Mouse (Mus musculus) kidney, postnatal 0 days (tissue): ENCODE data around the gene Dbi. TPM values are rescaled to one million over a fixed set of nuclear protein-coding genes. Genes with fewer than 3 reads are reported as not detected.

Source experiments
- ATAC-seq: fragments of 200-750 bp; cut with Nextera tagmentation; replicated peaks from 2 replicates; pipeline ENCODE4 v1.8.0; 2017; ENCODE audit warnings: low read depth, moderate number of reproducible peaks, moderate TSS enrichment, moderate library complexity; ENCODE audit not compliant: low FRiP score
- DNase-seq: peaks from one replicate; pipeline ENCODE4 v3.0.0-alpha.2; 2016; ENCODE audit warnings: low spot score
- H3K27ac ChIP-seq: fragments of 300-500 bp; sonication (generic); 2 replicates; pipeline ENCODE4 v1.5.1; 2014; ENCODE audit warnings: mild to moderate bottlenecking
- H3K27me3 ChIP-seq: fragments of 300-500 bp; sonication (generic); 2 replicates; pipeline ENCODE4 v1.6.1; 2014; ENCODE audit warnings: low read length, mixed read lengths; ENCODE audit not compliant: insufficient read depth
- H3K36me3 ChIP-seq: fragments of 300-500 bp; sonication (generic); 2 replicates; pipeline ENCODE4 v1.6.1; 2014; ENCODE audit warnings: low read length, mixed read lengths; ENCODE audit not compliant: insufficient read depth
- H3K4me1 ChIP-seq: fragments of 300-500 bp; sonication (generic); replicated peaks from 2 replicates; pipeline ENCODE4 v1.6.1; 2014; ENCODE audit warnings: antibody characterized with exemption, low read length, mixed read lengths; ENCODE audit not compliant: insufficient read depth
- H3K4me2 ChIP-seq: fragments of 300-500 bp; sonication (generic); 2 replicates; pipeline ENCODE4 v1.6.1; 2014; ENCODE audit warnings: mild to moderate bottlenecking, low read length, moderate library complexity, mixed read lengths
- H3K4me3 ChIP-seq: fragments of 300-500 bp; sonication (generic); replicated peaks from 2 replicates; pipeline ENCODE4 v1.5.1; 2014; ENCODE audit warnings: low read depth, low read length
- H3K9ac ChIP-seq: fragments of 300-500 bp; sonication (generic); 2 replicates; pipeline ENCODE4 v1.6.1; 2014; ENCODE audit warnings: low read depth, low read length
- H3K9me3 ChIP-seq: fragments of 300-500 bp; sonication (generic); replicated peaks from 2 replicates; pipeline ENCODE4 v1.6.1; 2016; ENCODE audit warnings: low read length, inconsistent platforms, mixed read lengths
- CTCF ChIP-seq: IDR thresholded peaks from 2 replicates; pipeline ENCODE4 v1.5.1; 2016; ENCODE audit warnings: antibody characterized with exemption, low read depth, mild to moderate bottlenecking, moderate library complexity
- WGBS: fragments of 180-500 bp; shearing (Covaris S2); extraction: QIAGEN DNeasy Blood & Tissue Kit; methylation state at CpG from one replicate; pipeline ENCODE4 v1.1.7; 2014; 5-methylcytosine and 5-hydroxymethylcytosine counted together
- polyA plus RNA-seq: library from polyadenylated mRNA; unstranded; fragments of >200 nt; fragmentation: Nextera tagmentation; extraction: Ambion mirVana; gene quantifications from 2 replicates; pipeline ENCODE4 v1.2.1, GENCODE M21; 2015

The Dbi gene
- polyA plus RNA-seq, 1 experiment from 2014 or later: 1,400 TPM

- TF ChIP-seq CTCF: no peak
- 0 out of 2 replicates have a peak, but pooled peaks have one; percentile 30 for ATAC-seq
- H3K9ac ChIP-seq: no peak overlapping the region
- H3K9me3 ChIP-seq: no peaks in the 10 kb centered on the region
- WGBS: 83% methylated on average over 11 of the region's 11 CpGs
- no peak overlapping the region for H3K4me3 ChIP-seq
- H3K4me2 ChIP-seq: no peak overlapping the region
- H3K27ac ChIP-seq: no peak overlapping the region
- H3K4me1 ChIP-seq: peaks cover 14% of the 10 kb centered on the region
- H3K27me3 ChIP-seq: no peaks in the 10 kb centered on the region
- no peak for DNase-seq
- peaks cover 30% of the 10 kb centered on the region for H3K36me3 ChIP-seq
Observed at GRCm38 (mm10) chr1:120116106-120116505, 4.8 kb downstream of the Dbi start.

- H3K27me3 ChIP-seq: no peaks in the 10 kb centered on the region
- no peak overlapping the region for H3K4me3 ChIP-seq
- H3K9me3 ChIP-seq: no peaks in the 10 kb centered on the region
- H3K4me2 ChIP-seq: no peak overlapping the region
- no peak overlapping the region for H3K9ac ChIP-seq
- H3K36me3 ChIP-seq: peaks cover 30% of the 10 kb centered on the region
- no peak for DNase-seq
- H3K27ac ChIP-seq: no peak overlapping the region
- peaks cover 14% of the 10 kb centered on the region for H3K4me1 ChIP-seq
- 93% methylated on average over 9 of the region's 9 CpGs for WGBS
- ATAC-seq: no peak
- no peak for TF ChIP-seq CTCF
Observed at GRCm38 (mm10) chr1:120115671-120116081, 5.2 kb downstream of the Dbi start.

GRCm38 (mm10) chr1:120112251-120113187 lies 8.4 kb downstream of the Dbi start:
- ATAC-seq: no peak
- no peak for DNase-seq
- Histone ChIP-seq H3K4me3 (no peak overlapping the region), H3K27me3 (no peaks in the 10 kb centered on the region), H3K4me1 (no peaks in the 10 kb centered on the region), H3K27ac (no peak overlapping the region; the same call in 1 of the 2 replicates), H3K9me3 (no peaks in the 10 kb centered on the region), H3K36me3 (peaks cover 30% of the 10 kb centered on the region), H3K9ac (no peak overlapping the region), H3K4me2 (no peak overlapping the region)
- 84% methylated on average over 12 of the region's 12 CpGs for WGBS
- TF ChIP-seq CTCF: no peak

- ATAC-seq: no peak
- WGBS: 84% methylated on average over 8 of the region's 8 CpGs
Observed at GRCm38 (mm10) chr1:120111766-120112165, 9.1 kb downstream of the Dbi start.

GRCm38 (mm10) chr1:120109741-120110432 lies 11.0 kb downstream of the Dbi start:
- H3K27me3 ChIP-seq: no peaks in the 10 kb centered on the region

More at GRCm38 (mm10) chr1:120111766-120112165, 9.1 kb downstream of the Dbi start:
- Histone ChIP-seq H3K4me2 (no peak overlapping the region), H3K27me3 (no peaks in the 10 kb centered on the region), H3K9ac (no peak overlapping the region), H3K9me3 (no peaks in the 10 kb centered on the region), H3K4me3 (no peak overlapping the region), H3K27ac (no peak overlapping the region; the same call in 1 of the 2 replicates), H3K36me3 (peaks cover 27% of the 10 kb centered on the region), H3K4me1 (no peaks in the 10 kb centered on the region)
- no peak for TF ChIP-seq CTCF
- no peak for DNase-seq

GRCm38 (mm10) chr1:120105556-120105959 lies 15.3 kb downstream of the Dbi start:
- Histone ChIP-seq H3K4me1 (no peaks in the 10 kb centered on the region), H3K4me2 (no peak overlapping the region), H3K9me3 (no peaks in the 10 kb centered on the region), H3K4me3 (no peak overlapping the region), H3K27ac (no peak overlapping the region), H3K27me3 (no peaks in the 10 kb centered on the region), H3K36me3 (no peaks in the 10 kb centered on the region), H3K9ac (no peak overlapping the region)
- peak; percentile 36; the same call in 1 of the 2 replicates for TF ChIP-seq CTCF
- DNase-seq (peak; percentile 25), ATAC-seq (peak; percentile 64; the same call in 1 of the 2 replicates)
- 59% methylated on average over 5 of the region's 5 CpGs for WGBS

More at GRCm38 (mm10) chr1:120109741-120110432, 11.0 kb downstream of the Dbi start:
- H3K9me3 ChIP-seq: no peaks in the 10 kb centered on the region
- WGBS: 77% methylated on average over 19 of the region's 19 CpGs
- TF ChIP-seq CTCF: no peak
- H3K4me1 ChIP-seq: no peaks in the 10 kb centered on the region
- DNase-seq (no peak), ATAC-seq (peak; percentile 79)
- no peak overlapping the region for H3K9ac ChIP-seq
- H3K4me3 ChIP-seq: no peak overlapping the region
- peak overlapping the region; percentile 50 for H3K27ac ChIP-seq
- H3K36me3 ChIP-seq: peaks cover 14% of the 10 kb centered on the region
- no peak overlapping the region for H3K4me2 ChIP-seq
